Mouse (Mus musculus): ENCODE measurements around the gene Lce1g. TPM values are rescaled to one million over a fixed set of nuclear protein-coding genes. Genes with fewer than 3 reads are reported as not detected.

Lce1g gene
- total RNA-seq (2021) = not detected
- long read RNA-seq, experiment 1, transcript Lce1g-201 (2 exons, 925 nt) = major isoform, 5 of 5 reads
- long read RNA-seq, experiment 1, partial matches to known transcripts = 0 of 5 reads
- long read RNA-seq, experiment 1, other reads (novel, unspliced or antisense) = 0 of 5 reads
- long read RNA-seq, experiment 2 = 0 reads

DNA sequence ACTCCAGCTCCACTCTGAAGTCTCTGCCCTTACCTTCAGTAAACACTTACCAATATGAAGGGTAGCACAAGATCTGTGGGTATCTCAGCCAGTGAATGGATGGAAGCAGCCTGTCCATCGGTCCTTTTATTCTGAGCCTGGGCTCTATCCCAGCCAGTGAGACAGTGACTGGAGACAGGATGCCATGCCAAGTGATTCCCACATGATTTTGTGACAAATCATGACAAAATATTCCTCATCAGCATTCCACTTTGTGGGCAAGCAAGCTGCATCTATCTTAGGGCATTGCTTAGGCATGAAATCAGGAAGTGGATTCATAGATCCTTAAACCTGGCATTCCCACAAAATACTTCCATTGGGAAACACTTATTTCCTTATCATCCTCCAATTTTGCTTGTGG, at the start of gene Lce1g:
TSS of gene Lce1g (minus strand) at position 101 of the 400 bp plus-strand sequence.
- no peak for DNase-seq (ENCODE audit: low spot score in 2 of 2)

DNA sequence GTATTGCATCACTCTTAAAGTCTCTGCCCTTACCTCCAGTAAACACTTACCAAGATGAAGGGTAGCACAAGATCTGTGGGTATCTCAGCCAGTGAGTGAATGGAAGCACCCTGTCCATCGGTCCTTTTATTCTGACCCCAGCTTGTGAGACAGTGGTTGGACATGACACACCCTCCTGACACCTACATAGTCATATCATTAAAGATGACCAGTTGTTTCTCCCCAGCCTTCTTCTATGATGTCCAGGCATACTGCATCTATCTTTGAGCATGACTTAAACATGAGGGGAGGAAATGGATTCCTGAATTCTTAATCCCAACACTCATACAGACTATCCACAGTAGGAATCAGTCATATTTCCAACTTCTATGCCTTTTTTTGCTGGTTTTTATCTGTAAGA, 38.3 kb upstream of the Lce1g start, which contains the start of gene Lce1j:
TSS of gene Lce1j (minus strand) at position 101 of the 400 bp plus-strand sequence.
- no peak for DNase-seq (ENCODE audit: low spot score in 2 of 2)

- no peak for DNase-seq (ENCODE audit: low spot score in 2 of 2)
Observed at GRCm38 (mm10) chr3:92778799-92779198, 26.7 kb upstream of the Lce1g start, which contains the start of gene Lce1i. TSS of gene Lce1i (minus strand) at chr3:92778899.

DNA sequence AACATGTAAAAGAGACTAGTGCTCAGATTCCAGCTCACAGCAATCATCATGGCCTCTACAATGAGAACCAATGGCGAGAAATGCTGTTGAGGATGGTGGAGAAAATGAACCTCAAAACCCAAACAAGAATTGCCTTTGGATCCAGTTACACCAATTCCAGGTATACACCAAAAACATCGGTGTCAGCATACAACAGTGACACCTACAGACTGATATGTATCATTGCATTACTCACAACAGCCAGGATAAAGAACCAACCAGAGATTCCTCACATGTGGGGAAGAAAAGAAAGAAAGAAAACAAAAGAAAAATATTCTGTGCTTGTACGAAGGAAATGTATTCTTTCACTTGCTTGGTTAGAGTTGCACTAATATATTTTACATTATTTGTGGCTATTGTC, 19.4 kb upstream of the Lce1g start:
- no peak for DNase-seq (ENCODE audit: low spot score in 2 of 2)

- DNase-seq (ENCODE audit: low spot score in 2 of 2) = no peak
Observed at GRCm38 (mm10) chr3:92764965-92765364, 12.8 kb upstream of the Lce1g start, which contains the start of gene Lce1h. TSS of gene Lce1h (minus strand) at chr3:92765065.

- no peak for DNase-seq (ENCODE audit: low spot score in 2 of 2)
Observed at GRCm38 (mm10) chr3:92753197-92753596, 1.1 kb upstream of the Lce1g start.

DNA sequence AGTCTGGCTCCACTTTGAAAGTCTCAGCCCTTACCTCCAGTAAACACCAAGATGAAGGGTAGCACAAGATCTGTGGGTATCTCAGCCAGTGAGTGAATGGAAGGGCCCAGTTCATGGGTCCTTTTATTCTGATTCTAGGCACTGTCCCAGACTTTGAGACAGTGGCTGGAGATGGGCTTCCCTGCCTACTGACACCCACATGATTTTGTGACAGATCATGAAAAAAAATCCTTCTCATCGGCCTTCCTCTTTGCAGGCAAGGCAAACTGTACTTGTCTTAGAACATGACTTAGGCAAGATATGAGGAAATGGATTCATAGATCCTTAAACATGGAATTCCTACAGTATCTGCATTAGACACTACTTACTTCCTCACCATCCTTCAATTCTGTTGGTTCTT, 13.1 kb downstream of the Lce1g start, which contains the start of gene Gm38119:
TSS of gene Gm38119 (minus strand) at position 101 of the 400 bp plus-strand sequence.
- no peak for DNase-seq (ENCODE audit: low spot score in 2 of 2)

DNA sequence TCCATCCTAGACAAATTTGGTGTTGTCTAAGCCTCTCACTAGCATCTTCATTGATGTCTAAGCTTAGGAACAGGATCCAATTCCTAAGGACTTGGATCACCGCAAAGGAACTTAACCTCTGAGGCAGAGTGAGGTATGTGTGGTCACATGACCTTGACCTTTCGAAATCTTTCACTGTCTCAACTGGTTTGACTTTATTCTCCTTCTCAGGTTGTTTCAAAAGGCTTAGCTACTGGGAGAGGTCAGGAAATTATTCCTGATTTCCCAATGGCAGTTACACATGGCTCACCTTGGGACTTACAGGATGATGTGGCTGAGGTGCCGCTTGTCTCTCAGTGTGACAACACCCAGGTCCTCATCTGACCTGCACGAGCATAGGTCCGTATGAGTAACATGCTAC, 29.5 kb downstream of the Lce1g start:
- no peak for DNase-seq (ENCODE audit: low spot score in 2 of 2)

DNA sequence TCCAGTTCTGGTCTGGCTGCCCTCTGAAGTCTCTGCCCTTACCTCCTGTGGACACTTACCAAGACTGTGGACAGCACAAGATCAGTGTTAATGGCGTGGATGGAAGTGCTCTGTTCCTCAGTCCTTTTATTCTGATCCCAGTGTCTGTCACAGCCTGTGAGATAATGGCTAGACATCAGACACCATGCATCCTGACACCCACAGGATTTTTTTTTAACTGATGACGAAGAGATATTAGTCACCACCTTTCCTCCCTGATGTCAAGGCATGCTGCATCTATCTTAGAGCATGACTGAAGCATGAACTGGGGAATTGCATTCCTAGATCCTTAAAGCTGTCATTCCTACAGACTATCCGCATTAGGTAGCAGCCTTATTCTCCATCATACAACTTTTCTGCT, 31.9 kb downstream of the Lce1g start, which contains the start of gene Lce1f:
TSS of gene Lce1f (minus strand) at position 101 of the 400 bp plus-strand sequence.
- no peak for DNase-seq (ENCODE audit: low spot score in 2 of 2)

- no peak for DNase-seq (ENCODE audit: low spot score in 2 of 2)
Observed at GRCm38 (mm10) chr3:92715122-92715521, 37.0 kb downstream of the Lce1g start.

DNA sequence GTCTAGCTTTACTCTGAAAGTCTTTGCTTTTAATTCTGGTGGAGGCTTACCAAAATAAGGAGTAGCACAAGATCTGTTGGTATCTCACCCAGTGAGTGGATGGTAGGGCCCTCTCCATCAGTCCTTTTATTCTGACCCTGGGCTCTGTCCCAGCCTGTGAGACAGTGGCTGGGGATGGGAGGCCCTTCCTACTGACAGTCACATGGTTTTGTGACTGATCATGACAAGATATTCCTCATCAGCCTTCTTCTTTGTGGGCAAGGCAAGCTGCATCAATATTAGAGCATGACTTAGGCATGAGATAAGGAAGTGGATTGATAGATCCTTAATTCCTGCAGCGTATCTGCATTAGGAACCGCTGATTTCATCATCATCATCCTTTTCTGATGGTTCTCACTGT, 43.2 kb downstream of the Lce1g start, which contains the start of gene Lce1e:
TSS of gene Lce1e (minus strand) at position 101 of the 400 bp plus-strand sequence.
- DNase-seq (ENCODE audit: low spot score in 2 of 2) = no peak

Other genes starting within 250 kb of the Lce1g start
- not detected for gene 2310046K23Rik, start 217.8 kb downstream of the Lce1g start, total RNA-seq (2021)
- gene Ivl, start 178.6 kb downstream of the Lce1g start, total RNA-seq (2021) = not detected
- not detected for gene Smcp, start 163.3 kb downstream of the Lce1g start, total RNA-seq (2021)
- gene 2210017I01Rik, start 144.8 kb downstream of the Lce1g start, total RNA-seq (2021) = not detected
- gene Lce6a, start 130.7 kb downstream of the Lce1g start, total RNA-seq (2021) = not detected
- not detected for gene Lce1a1, start 104.0 kb downstream of the Lce1g start, total RNA-seq (2021)
- not detected for gene Lce1b, start 95.4 kb downstream of the Lce1g start, total RNA-seq (2021)
- gene Lce1a2, start 82.0 kb downstream of the Lce1g start, total RNA-seq (2021) = not detected
- gene Lce1c, start 73.1 kb downstream of the Lce1g start, total RNA-seq (2021) = under 1 TPM in 1 of 2 experiments, not detected in 1; 0.39 TPM
- not detected for gene Lce1d, start 65.1 kb downstream of the Lce1g start, total RNA-seq (2021)
- gene Lce1e, start 43.3 kb downstream of the Lce1g start, total RNA-seq (2021) = not detected
- gene Lce1f, start 32.0 kb downstream of the Lce1g start, total RNA-seq (2021) = not detected
- gene Gm38119, start 13.2 kb downstream of the Lce1g start, total RNA-seq (2021) = not detected
- gene Lce1h, start 12.7 kb upstream of the Lce1g start, total RNA-seq (2021) = not detected
- gene Lce1i, start 26.6 kb upstream of the Lce1g start, total RNA-seq (2021) = not detected
- not detected for gene Lce1j, start 38.2 kb upstream of the Lce1g start, total RNA-seq (2021)
- gene Lce1k, start 55.6 kb upstream of the Lce1g start, total RNA-seq (2021) = not detected
- gene Kprp, start 74.9 kb upstream of the Lce1g start, total RNA-seq (2021) = under 1 TPM in 1 of 2 experiments, not detected in 1; 0.13 TPM
- not detected for gene Lce1l, start 98.9 kb upstream of the Lce1g start, total RNA-seq (2021)
- gene 2310050C09Rik, start 117.9 kb upstream of the Lce1g start, total RNA-seq (2021) = not detected
- not detected for gene Lce3a, start 173.9 kb upstream of the Lce1g start, total RNA-seq (2021)
- not detected for gene Lce3b, start 180.6 kb upstream of the Lce1g start, total RNA-seq (2021)
- gene Lce3c, start 192.1 kb upstream of the Lce1g start, total RNA-seq (2021) = not detected
- not detected for gene Lce3d, start 205.1 kb upstream of the Lce1g start, total RNA-seq (2021)
- gene Lce3e, start 214.7 kb upstream of the Lce1g start, total RNA-seq (2021) = not detected
- gene Lce3f, start 239.9 kb upstream of the Lce1g start, total RNA-seq (2021) = not detected

Data from gastrocnemius, postnatal 4 days (tissue).